Mouse (Mus musculus): ENCODE measurements at regions not wholly inside any gene's neighbourhood (a gene's known extent, or its start where the extent isn't known, plus 50 kb on each side); places are given as distances from the start of the nearest gene placed in this dataset.

DNA sequence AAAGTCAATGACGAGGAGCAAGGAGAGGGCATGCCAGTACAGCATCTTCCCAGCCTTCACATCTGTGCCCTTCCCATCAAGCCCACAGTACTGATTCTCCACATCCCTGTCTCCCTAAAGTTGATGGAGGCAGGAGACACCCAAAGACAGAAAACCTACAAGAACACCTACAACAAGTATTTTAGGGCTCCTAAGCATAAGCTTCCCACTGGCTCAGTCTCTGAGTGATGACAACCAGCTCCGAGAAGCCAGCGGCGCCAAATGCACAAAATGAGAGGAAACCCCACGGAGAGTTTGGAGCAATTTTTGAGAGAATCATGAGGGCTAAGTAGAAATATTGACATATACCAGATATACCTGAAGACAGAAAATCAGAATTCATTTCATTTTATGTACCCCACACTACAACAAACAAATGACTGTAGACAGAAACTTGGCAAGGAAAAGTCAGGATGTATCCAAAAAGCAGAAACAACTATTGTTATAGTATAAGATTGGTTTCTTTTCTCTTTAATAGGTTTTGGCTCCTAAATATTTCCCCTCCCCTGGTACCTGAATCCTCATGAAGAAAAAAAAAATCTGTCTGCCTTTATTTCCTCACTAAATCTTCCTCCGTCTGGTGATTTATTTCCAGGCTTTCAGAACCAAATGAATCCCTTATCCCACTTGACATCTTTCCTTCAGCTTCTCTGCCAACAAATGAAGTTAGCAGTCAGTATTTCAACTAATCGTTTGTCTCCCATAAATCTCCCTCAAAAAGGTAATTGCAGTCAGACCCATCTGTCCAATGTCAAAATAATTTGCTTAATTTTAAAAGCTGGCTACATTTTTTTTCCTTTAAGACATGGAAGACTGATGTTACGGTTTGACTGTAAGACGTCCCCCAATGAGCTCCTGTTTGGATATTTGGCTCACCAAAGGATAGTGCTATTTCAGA is 102.0 kb downstream of the Actbl2 start:
- H3K4me2 ChIP-seq: no peak overlapping the region
- no peaks in the 10 kb centered on the region for H3K27me3 ChIP-seq (replicated peaks)
- WGBS: 66% methylated on average over 9 of the region's 9 CpGs
- H3K4me1 ChIP-seq: no peaks in the 10 kb centered on the region
- no peak overlapping the region for H3K9ac ChIP-seq (replicated peaks)
- no peak overlapping the region for H3K27ac ChIP-seq (replicated peaks)
- no peaks in the 10 kb centered on the region for H3K36me3 ChIP-seq
- H3K4me3 ChIP-seq (replicated peaks): no peak overlapping the region
- no peak for ATAC-seq (ENCODE audit: low FRiP score)
- H3K9me3 ChIP-seq (replicated peaks): no peaks in the 10 kb centered on the region

- H3K27me3 ChIP-seq (replicated peaks): no peaks in the 10 kb centered on the region
- 0 out of 2 replicates have a peak, but pooled peaks cover 5% of the 10 kb centered on the region for H3K9me3 ChIP-seq (replicated peaks)
- H3K9ac ChIP-seq (replicated peaks): no peak overlapping the region
- no peaks in the 10 kb centered on the region for H3K4me1 ChIP-seq
- H3K4me3 ChIP-seq (replicated peaks): no peak overlapping the region
- H3K27ac ChIP-seq (replicated peaks): no peak overlapping the region
- no peak for ATAC-seq (ENCODE audit: low FRiP score)
- H3K36me3 ChIP-seq: no peaks in the 10 kb centered on the region
- 76% methylated on average over 4 of the region's 4 CpGs for WGBS
- no peak overlapping the region for H3K4me2 ChIP-seq
These were observed 106.6 kb downstream of the Actbl2 start for GRCm38 (mm10) chr13:111361456-111361855.

GRCm38 (mm10) chr13:111363176-111363739 is 108.4 kb downstream of the Actbl2 start:
- no peak overlapping the region for H3K9ac ChIP-seq (replicated peaks)
- no peaks in the 10 kb centered on the region for H3K36me3 ChIP-seq
- 35% methylated on average over 5 of the region's 5 CpGs for WGBS
- no peak overlapping the region for H3K4me3 ChIP-seq (replicated peaks)
- no peak for ATAC-seq (ENCODE audit: low FRiP score)
- H3K9me3 ChIP-seq (replicated peaks): 0 out of 2 replicates have a peak, but pooled peaks cover 5% of the 10 kb centered on the region
- no peak overlapping the region for H3K4me2 ChIP-seq
- H3K27ac ChIP-seq (replicated peaks): no peak overlapping the region
- H3K27me3 ChIP-seq (replicated peaks): no peaks in the 10 kb centered on the region
- H3K4me1 ChIP-seq: no peaks in the 10 kb centered on the region

GRCm38 (mm10) chr13:111366871-111367270 is 112.1 kb downstream of the Actbl2 start:
- H3K4me2 ChIP-seq: no peak overlapping the region
- no peak overlapping the region for H3K4me3 ChIP-seq (replicated peaks)
- H3K9ac ChIP-seq (replicated peaks): no peak overlapping the region
- H3K27ac ChIP-seq (replicated peaks): no peak overlapping the region
- no peak for ATAC-seq (ENCODE audit: low FRiP score)
- H3K27me3 ChIP-seq (replicated peaks): no peaks in the 10 kb centered on the region
- H3K9me3 ChIP-seq (replicated peaks): 0 out of 2 replicates have a peak, but pooled peaks cover 5% of the 10 kb centered on the region
- 85% methylated on average over 8 of the region's 8 CpGs for WGBS
- no peaks in the 10 kb centered on the region for H3K36me3 ChIP-seq
- no peaks in the 10 kb centered on the region for H3K4me1 ChIP-seq

DNA sequence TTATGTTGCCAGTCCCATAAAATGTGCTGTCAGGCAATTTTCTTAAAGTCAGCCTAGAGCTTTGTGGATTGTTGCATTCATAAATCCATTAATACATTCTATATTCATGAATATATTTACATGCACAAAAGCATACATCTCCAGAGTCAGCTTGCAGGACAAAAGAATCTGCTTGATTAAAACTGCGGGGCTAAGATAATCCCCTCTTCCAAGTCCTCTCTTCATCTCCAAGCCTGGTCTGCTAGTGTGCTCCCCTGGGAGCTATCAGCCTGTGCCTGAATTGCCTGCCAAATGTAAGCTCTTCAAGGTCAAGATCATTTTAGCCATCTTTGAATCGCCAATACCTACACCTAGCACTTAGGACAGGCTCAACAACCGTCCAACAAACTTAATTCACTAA is 112.8 kb downstream of the Actbl2 start:
- H3K36me3 ChIP-seq: no peaks in the 10 kb centered on the region
- no peak for ATAC-seq (ENCODE audit: low FRiP score)
- H3K27ac ChIP-seq (replicated peaks): no peak overlapping the region
- WGBS: 54% methylated on average over 3 of the region's 3 CpGs
- no peaks in the 10 kb centered on the region for H3K4me1 ChIP-seq
- H3K9me3 ChIP-seq (replicated peaks): 0 out of 2 replicates have a peak, but pooled peaks cover 5% of the 10 kb centered on the region
- no peaks in the 10 kb centered on the region for H3K27me3 ChIP-seq (replicated peaks)
- no peak overlapping the region for H3K4me3 ChIP-seq (replicated peaks)
- no peak overlapping the region for H3K9ac ChIP-seq (replicated peaks)
- no peak overlapping the region for H3K4me2 ChIP-seq

DNA sequence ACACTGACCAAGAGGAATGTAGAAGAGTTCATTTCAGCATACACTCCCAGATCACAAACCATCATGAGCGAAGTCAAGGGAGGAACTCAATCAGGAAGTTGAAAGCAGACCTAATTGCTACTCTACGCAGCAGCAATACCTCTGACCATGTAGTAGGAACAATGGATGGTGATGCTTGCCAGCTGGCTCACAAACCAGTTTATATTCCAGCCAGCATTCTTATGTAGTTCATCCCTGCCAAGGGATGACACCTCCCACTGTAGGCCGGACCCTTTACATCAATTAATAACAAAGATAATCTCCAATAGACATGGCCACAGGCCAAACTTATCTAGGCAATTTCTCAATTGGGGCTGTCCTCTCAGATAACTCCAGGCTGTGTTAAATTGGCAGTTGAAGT is 115.1 kb downstream of the Actbl2 start:
- no peaks in the 10 kb centered on the region for H3K36me3 ChIP-seq
- H3K4me2 ChIP-seq: no peak overlapping the region
- ATAC-seq (ENCODE audit: low FRiP score): no peak
- H3K27me3 ChIP-seq (replicated peaks): no peaks in the 10 kb centered on the region
- no peak overlapping the region for H3K27ac ChIP-seq (replicated peaks)
- WGBS: 72% methylated on average over 3 of the region's 3 CpGs
- no peak overlapping the region for H3K9ac ChIP-seq (replicated peaks)
- no peak overlapping the region for H3K4me3 ChIP-seq (replicated peaks)
- no peaks in the 10 kb centered on the region for H3K4me1 ChIP-seq
- 0 out of 2 replicates have a peak, but pooled peaks cover 5% of the 10 kb centered on the region for H3K9me3 ChIP-seq (replicated peaks)

DNA sequence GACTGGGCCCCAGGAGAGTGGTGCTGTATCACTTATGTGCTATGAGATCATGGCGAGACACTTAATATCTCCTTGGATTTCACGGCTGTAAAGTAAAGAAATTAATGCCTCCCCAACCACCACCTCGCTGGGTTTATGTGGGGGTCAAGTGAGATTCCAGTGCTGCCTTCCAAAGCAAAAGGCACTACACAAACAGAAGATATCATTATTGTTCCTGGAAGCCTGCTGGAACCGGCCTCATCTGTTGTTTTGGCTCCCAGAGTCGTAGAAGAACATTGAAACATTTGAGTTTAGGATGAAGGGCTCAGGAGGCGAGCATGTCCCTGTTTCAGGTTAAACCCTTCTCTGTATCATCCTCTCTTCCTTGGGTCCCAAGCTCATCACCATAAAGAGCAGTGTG is 116.6 kb downstream of the Gpbp1 start:
- 71% methylated on average over 6 of the region's 6 CpGs for WGBS
- no peak overlapping the region for H3K4me2 ChIP-seq
- H3K36me3 ChIP-seq: no peaks in the 10 kb centered on the region
- no peak overlapping the region for H3K4me3 ChIP-seq (replicated peaks)
- H3K9me3 ChIP-seq (replicated peaks): no peaks in the 10 kb centered on the region
- H3K27me3 ChIP-seq (replicated peaks): no peaks in the 10 kb centered on the region
- no peak overlapping the region for H3K9ac ChIP-seq (replicated peaks)
- H3K27ac ChIP-seq (replicated peaks): no peak overlapping the region
- no peak for ATAC-seq (ENCODE audit: low FRiP score)
- no peaks in the 10 kb centered on the region for H3K4me1 ChIP-seq

GRCm38 (mm10) chr13:111373801-111374200 is 116.1 kb downstream of the Gpbp1 start:
- Histone ChIP-seq H3K4me3 (replicated peaks) (no peak overlapping the region), H3K9ac (replicated peaks) (no peak overlapping the region), H3K4me2 (no peak overlapping the region), H3K27ac (replicated peaks) (no peak overlapping the region), H3K9me3 (replicated peaks) (no peaks in the 10 kb centered on the region), H3K36me3 (no peaks in the 10 kb centered on the region), H3K4me1 (no peaks in the 10 kb centered on the region), H3K27me3 (replicated peaks) (no peaks in the 10 kb centered on the region)
- no peak for ATAC-seq (ENCODE audit: low FRiP score)
- 71% methylated on average over 1 of the region's 1 CpGs for WGBS

All from neural tube, embryonic 15.5 days (tissue).